Mouse (Mus musculus) heart, adult 18-20 months (tissue): ENCODE data around the gene Ssc5d. TPM values are rescaled to one million over a fixed set of nuclear protein-coding genes. Genes with fewer than 3 reads are reported as not detected.

Experiments
- DNase-seq, 2 experiments: peaks; one replicate each; pipeline ENCODE4 v3.0.0; 2021 to 2022; ENCODE audit warnings: mixed read lengths in 1 of 2
- total RNA-seq, 2 experiments: library from RNA; stranded (reverse); gene quantifications; 2 replicates each; pipeline ENCODE4 v1.2.3; 2021

Ssc5d gene
- total RNA-seq, 2 experiments from 2014 or later: 2.0 to 2.4 TPM

DNA sequence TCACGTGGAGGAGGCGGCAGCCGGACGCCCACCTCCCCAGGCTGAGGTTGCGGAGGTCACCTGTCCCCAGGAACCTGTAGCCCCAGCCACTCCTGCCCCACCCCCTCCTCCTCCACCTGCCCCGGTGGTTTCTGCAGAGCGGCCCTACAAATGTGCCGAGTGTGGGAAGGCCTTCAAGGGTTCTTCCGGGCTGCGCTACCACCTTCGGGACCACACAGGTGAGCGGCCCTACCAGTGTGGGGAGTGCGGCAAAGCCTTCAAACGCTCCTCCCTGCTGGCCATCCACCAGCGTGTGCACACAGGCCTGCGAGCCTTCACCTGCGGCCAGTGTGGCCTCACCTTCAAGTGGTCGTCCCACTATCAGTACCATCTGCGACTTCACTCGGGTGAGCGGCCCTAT lies 5.6 kb upstream of the Ssc5d start:
- DNase-seq: no peak

- DNase-seq: no peak
These were observed 5.1 kb upstream of the Ssc5d start for GRCm38 (mm10) chr7:4920496-4920895.

- DNase-seq: no peak
These were observed 4.4 kb upstream of the Ssc5d start for GRCm38 (mm10) chr7:4920976-4921823.

DNA sequence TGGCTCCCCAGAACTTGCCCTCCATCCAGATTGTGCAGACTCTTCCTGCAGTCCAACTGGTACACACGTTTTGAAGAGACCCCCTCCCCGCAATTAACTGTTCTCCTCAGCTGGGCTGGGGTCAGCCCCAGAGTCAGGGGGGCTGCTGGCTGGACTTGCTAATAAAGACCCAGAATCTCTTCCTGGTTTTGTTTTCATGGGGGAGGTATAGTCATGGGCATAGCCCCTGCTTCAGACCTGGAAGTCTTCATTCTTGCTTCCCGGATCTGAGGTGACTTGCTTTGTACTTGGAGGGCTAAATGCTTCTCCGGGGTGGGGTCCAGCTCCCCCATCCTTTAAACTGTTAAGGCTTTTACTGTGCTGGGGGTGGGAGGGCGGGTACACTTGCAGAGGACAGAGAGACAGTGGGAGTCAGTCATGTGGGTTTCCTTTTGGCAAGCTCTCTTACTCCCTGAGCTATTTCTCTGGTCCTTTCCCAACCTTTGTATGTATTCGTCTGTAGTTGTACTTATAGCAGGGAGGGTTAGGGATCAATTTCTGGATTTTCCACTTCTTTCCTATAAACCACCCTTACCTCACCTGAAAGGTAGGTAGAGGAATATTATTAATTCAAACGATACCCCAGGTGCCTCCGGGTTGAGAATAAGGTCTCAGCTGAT lies 3.6 kb upstream of the Ssc5d start, which contains the start of gene Nat14:
Nat14 (plus strand) TSS at position 205 of the 659 bp plus-strand sequence.
- DNase-seq: no peak

- DNase-seq: peak; percentile 69 to 73
These were observed 3.1 kb upstream of the Ssc5d start for GRCm38 (mm10) chr7:4922508-4922907.

- DNase-seq: peak in 1 of 2 experiments; percentile 48
These were observed 2.5 kb upstream of the Ssc5d start for GRCm38 (mm10) chr7:4922931-4923565.

DNA sequence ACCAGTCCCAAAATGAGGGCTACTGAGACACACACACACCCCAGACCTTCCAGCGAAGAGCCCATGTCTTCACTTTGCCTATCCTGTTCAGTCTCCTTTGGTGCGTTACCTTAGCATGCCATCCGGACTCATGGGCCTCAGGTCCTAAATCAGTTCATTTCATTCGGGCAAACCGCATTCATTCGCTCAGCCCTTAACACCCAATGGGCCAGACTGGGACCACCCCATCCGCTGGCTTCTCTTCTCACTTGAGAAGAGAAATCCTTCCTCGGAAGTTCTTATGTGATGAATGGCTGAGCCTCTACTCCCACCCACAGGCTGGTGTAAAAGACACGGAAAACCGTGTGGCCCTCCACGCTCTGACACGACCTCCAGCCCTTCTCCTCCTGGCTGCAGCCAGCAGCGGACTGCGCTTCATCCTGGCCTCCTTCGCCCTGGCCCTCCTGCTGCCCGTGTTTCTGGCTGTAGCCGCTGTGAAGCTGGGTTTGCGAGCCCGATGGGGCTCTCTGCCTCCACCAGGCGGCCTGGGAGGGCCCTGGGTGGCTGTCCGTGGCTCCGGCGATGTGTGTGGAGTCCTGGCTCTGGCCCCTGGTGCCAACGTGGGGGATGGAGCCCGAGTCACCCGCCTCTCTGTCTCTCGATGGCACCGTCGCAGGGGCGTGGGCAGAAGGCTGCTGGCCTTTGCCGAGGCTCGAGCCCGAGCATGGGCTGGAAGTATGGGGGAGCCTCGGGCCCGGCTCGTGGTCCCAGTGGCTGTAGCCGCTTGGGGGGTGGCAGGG lies 1.8 kb upstream of the Ssc5d start:
- peak; percentile 54 to 65 for DNase-seq

- no peak for DNase-seq
These were observed 1.1 kb upstream of the Ssc5d start for GRCm38 (mm10) chr7:4924483-4924882.

DNA sequence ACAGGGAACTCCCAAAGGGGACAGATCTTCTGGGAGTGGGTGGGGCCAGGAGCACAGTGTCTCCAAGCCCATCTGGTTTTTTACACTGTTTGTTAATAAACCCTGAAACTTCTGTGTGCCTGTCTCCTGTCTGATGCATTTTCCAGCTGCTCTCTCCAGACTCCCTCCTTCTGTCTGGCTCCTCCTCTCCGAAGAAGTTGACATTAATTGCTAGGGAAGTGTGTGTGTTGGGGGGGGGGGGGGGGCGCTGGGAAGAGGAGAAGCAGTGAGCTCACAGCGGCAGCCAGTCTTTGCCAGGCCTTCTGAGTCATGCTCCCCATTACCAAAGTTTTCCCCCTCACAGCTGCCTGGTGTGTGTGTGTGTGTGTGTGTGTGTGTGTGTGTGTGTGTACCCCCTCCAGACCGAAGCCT lies 689 bp upstream of the Ssc5d start:
- peak; percentile 77 to 86 for DNase-seq

DNA sequence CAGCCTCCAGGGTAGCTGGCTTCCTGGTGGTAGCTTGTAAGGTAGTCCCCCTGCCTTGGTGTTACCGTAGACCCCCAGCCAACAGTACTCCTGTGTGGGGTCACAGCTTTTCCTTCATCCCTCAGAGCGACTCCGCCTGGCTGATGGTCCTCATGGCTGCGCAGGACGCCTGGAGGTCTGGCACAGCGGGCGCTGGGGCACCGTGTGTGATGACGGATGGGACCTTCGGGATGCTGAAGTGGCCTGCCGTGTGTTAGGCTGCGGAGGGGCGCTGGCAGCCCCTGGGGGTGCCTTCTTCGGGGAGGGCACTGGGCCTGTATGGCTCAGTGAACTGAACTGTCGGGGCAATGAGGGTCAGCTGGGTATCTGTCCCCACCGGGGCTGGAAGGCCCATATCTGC lies 1.3 kb downstream of the Ssc5d start:
- DNase-seq: no peak

DNA sequence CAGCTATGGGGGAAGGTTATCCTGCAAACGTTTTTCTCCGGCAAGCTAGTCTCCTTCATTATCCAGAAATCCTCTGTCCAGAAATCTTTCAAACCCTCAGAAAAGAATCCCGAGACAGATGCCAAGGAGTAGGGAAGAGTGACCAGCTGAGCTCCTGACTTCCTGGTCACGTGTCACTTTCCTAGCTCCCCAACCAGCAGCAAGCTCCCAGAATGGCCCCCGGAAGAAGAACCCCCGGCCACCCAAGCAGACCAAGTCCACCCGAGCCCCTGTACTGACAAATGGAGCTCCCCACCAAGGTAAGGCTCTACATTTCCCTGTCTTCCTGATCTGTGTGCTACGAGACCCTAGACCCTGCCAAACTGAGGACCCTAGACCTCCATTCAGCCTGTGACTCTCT lies 2.1 kb downstream of the Ssc5d start:
- no peak for DNase-seq

DNA sequence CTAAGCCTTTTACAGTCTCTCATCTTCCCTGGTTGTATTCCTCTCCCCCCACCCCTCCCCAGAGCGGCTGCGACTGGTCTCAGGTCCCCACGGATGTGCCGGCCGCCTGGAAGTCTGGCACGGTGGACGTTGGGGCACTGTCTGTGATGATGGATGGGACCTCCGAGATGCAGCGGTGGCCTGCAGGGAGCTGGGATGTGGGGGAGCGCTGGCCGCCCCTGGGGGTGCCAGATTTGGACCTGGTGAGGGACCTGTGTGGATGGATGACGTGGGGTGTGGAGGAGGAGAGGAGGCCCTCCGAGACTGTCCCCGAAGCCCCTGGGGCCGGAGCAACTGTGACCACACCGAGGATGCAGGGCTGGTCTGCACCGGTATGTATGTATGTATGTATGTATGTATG lies 2.7 kb downstream of the Ssc5d start:
- no peak for DNase-seq

GRCm38 (mm10) chr7:4933103-4933502 lies 7.5 kb downstream of the Ssc5d start:
- no peak for DNase-seq

GRCm38 (mm10) chr7:4934160-4934914 lies 8.8 kb downstream of the Ssc5d start:
- DNase-seq: no peak

GRCm38 (mm10) chr7:4936832-4937231 lies 11.2 kb downstream of the Ssc5d start:
- no peak for DNase-seq

DNA sequence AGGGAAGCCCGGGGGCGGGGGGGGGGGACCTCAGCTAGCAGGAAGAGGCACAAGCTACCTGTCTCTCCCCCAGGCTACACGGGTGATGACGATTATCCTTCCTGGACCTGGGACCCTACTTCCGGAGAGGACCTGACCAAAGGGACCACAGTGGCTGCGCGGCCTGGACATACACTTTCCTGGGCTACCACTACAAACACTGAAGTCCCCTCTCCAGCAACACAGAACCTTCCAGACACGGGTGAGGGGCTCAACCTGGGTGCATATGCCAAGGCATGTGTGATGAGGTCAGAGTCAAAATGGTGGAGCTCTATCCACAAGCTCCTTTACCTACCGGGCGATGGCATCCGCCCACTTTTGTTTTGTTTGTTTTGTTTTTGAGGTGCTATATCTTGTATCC lies 11.8 kb downstream of the Ssc5d start:
- no peak for DNase-seq

- DNase-seq: peak; percentile 70 to 90
These were observed 12.9 kb downstream of the Ssc5d start for GRCm38 (mm10) chr7:4938456-4938855.

- peak; percentile 83 to 96 for DNase-seq
These were observed 14.5 kb downstream of the Ssc5d start for GRCm38 (mm10) chr7:4940068-4940479.

DNA sequence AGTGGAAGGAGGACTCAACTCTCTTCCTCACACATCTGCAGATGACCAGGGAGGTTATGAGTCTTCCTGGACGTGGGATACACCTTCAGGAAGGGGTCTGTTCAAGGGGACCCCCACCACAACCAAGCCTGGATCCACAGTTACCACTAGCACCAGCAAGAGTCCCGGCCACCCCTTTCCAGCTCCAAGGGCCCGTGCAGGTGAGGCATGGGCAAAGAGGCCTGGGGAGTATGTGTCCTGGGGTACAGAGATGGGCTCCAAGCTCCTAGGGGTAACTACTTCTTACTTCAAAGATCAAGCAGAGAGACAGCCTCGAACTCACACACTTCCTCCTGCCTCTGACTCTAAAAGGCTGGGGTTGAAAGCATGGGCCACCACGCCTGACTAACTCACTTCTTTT lies 17.1 kb downstream of the Ssc5d start:
- DNase-seq: no peak

DNA sequence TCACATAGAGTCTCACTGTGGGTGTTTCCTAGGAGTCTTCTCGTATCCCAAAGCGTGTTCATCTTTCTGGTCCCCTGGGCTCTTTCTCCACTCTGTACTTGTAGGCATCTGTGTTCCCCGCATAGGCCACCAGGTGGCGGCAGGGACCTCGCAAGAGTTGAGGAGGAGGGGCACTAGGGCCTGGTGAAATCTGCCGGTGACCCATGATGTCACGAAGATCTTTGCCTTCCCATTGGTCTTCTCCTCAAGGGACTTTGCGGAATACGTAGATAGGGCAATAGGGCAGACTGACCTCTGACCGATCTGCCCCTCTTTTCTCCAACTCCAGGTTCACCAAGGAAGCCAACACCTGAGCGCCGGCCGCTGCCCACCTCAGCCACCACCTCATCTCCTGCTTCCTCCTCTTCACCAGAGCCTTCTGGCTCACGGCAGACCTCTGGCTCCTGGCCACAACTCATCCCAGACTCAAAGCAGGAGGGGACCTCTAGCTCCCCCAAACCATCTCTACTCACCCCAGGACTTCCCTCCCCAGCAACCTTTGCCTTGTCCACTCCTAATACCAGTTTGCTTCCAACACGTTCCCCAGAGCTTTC lies 17.7 kb downstream of the Ssc5d start:
- peak; percentile 94 to 98 for DNase-seq

DNA sequence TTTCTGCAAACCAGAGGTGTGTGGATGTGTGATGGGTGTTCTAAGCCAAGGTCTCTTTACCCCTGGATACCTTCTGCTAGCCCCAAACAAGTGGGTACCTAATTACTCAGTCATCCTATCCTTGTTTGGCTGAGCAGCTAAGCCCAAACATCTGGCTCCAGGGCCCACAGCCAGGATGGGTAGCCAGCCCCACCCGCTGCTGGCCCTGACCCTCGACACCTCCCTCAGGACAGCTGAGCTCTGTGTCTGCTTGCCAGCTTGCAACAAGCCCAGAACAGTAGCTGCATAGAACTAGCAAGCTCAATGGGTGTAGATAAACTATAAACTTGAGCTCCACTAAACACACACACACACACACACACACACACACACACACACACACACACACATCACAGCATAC lies 22.3 kb downstream of the Ssc5d start:
- peak; percentile 70 to 85 for DNase-seq
